Mouse (Mus musculus) bone marrow macrophage, adult 2 months (primary cell): ENCODE data around the gene Tgm6.

Experiments used
- CTCF ChIP-seq: IDR thresholded peaks from 2 replicates; pipeline ENCODE4 v1.5.1; 2012; ENCODE audit warnings: low read depth, mild to moderate bottlenecking, low read length, moderate library complexity
- POLR2A ChIP-seq: IDR thresholded peaks from 2 replicates; pipeline ENCODE4 v1.6.1; 2012; ENCODE audit warnings: mild to moderate bottlenecking, low read depth, low read length, borderline replicate concordance

DNA sequence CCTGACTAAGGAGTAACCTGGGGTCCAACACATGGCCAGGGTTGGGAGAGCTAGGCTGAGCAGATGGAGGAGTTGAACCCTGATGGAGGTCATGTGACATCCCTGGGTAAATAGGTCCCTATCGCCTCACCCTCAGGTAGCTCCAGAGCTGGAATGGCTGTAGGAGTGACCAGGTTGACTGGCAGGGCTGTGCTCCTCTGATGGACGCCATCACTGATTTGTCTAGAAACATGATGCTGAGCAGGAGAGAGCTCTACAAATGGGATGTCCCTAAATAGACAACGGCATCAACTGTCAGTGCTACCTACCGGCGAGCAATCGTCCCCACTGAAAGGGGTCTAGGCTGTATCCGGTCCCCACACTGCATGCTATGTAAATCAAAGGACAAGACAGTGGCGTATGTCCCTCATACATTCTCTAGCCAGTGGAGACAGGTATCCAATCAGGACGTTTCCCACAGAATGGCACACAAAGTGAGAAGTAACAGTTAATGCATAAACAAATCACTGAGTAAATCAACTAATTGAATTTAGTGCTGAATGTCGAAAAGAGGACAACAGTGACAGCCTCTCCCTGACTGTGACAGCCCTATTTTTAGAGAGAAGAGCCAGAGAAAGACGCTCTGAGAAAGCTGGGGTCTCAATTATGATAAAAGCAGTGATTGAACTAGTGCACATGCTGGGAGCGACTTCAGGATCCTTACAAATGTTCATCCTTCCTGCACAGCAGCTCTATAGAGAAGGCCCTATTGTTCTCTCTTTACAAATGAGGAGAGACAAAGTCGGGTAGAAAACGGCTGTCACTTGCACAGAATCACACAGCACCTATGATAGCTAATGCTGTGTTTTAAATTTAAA, 45.2 kb downstream of the Tgm6 start:
- TF ChIP-seq POLR2A = no peak
- no peak for TF ChIP-seq CTCF
